Mouse (Mus musculus) limb, embryonic 10.5 days (tissue): ENCODE measurements around the gene Rcbtb2. TPM values are rescaled to one million over a fixed set of nuclear protein-coding genes. Genes with fewer than 3 reads are reported as not detected.
A peak's percentile ranks its signal among the peaks of the same experiment; 100 is the strongest.

Experiments
- DNase-seq: peaks from one replicate; pipeline ENCODE4 v3.0.0-alpha.2; 2017; ENCODE audit warnings: low spot score
- H3K27ac ChIP-seq: fragments of 300-500 bp; sonication (generic); 2 replicates; pipeline ENCODE4 v1.5.1; 2016; ENCODE audit warnings: mild to moderate bottlenecking
- H3K27me3 ChIP-seq: fragments of 300-500 bp; sonication (generic); 2 replicates; pipeline ENCODE4 v1.6.1; 2016; ENCODE audit warnings: low read depth, mild to moderate bottlenecking; ENCODE audit not compliant: poor library complexity, severe bottlenecking
- H3K36me3 ChIP-seq: fragments of 300-500 bp; sonication (generic); 2 replicates; pipeline ENCODE4 v1.6.1; 2016; ENCODE audit warnings: mild to moderate bottlenecking, moderate library complexity
- H3K4me1 ChIP-seq: fragments of 300-500 bp; sonication (generic); 2 replicates; pipeline ENCODE4 v1.6.1; 2016
- H3K4me3 ChIP-seq: fragments of 300-500 bp; sonication (generic); 2 replicates; pipeline ENCODE4 v1.5.1; 2016; ENCODE audit warnings: mild to moderate bottlenecking, moderate library complexity
- H3K9me3 ChIP-seq: fragments of 300-500 bp; sonication (generic); replicated peaks from 2 replicates; pipeline ENCODE4 v1.6.1; 2016; ENCODE audit warnings: mild to moderate bottlenecking
- WGBS: fragments of 180-500 bp; shearing (Covaris S2); methylation state at CpG from one replicate; pipeline ENCODE4 v1.1.7; 2016; 5-methylcytosine and 5-hydroxymethylcytosine counted together
- polyA plus RNA-seq: library from polyadenylated mRNA; unstranded; fragments of >200 nt; fragmentation: Nextera tagmentation; extraction: Ambion mirVana; gene quantifications from 2 replicates; pipeline ENCODE4 v1.2.1, GENCODE M21; 2016

The Rcbtb2 gene
- polyA plus RNA-seq, 1 experiment from 2014 or later, result 202 TPM

GRCm38 (mm10) chr14:73141800-73142199 lies 19.0 kb downstream of the Rcbtb2 start:
- no peak for DNase-seq
- Histone ChIP-seq H3K27me3 (no peaks in the 10 kb centered on the region), H3K4me3 (no peak overlapping the region), H3K36me3 (peaks cover 22% of the 10 kb centered on the region), H3K9me3 (no peaks in the 10 kb centered on the region), H3K27ac (peak overlapping the region; percentile 100), H3K4me1 (peaks cover 22% of the 10 kb centered on the region)
- WGBS, result 88% methylated on average over 3 of the region's 3 CpGs

DNA sequence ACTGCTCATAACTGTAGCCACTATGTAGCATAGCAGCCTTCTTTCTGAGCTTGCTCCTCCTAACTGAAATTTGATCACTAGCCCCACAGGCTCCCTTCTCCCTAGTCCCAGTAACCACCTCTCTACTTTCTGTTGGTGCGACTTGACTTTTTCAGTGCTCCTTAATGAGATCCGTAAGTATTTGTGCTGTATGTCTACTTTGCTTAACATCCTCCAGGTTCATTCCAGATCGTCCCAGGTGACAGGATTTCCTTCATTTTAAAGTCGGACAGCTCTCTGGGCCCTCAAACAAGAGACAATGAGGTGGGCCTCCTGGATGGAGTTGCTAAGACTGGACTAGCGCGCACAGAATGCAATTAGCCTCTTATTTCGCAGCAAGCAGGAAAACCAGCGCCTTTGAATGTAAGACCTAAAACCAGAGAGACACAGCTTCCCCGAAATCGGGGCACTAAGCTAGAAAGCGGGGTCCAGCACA lies 19.6 kb downstream of the Rcbtb2 start:
- peak overlapping the region; percentile 84 for H3K4me3 ChIP-seq
- peaks cover 26% of the 10 kb centered on the region for H3K36me3 ChIP-seq
- peaks cover 22% of the 10 kb centered on the region for H3K4me1 ChIP-seq
- under 1% methylated on average over 11 of the region's 11 CpGs for WGBS
- no peaks in the 10 kb centered on the region for H3K9me3 ChIP-seq
- H3K27me3 ChIP-seq, result no peaks in the 10 kb centered on the region
- no peak for DNase-seq
- peak overlapping the region; percentile 100 for H3K27ac ChIP-seq

GRCm38 (mm10) chr14:73142896-73143709 lies 20.3 kb downstream of the Rcbtb2 start:
- under 1% methylated on average over 88 of the region's 88 CpGs for WGBS
- DNase-seq, result peak; percentile 90
- Histone ChIP-seq H3K4me3 (peak overlapping the region; percentile 84), H3K27ac (peak overlapping the region; percentile 100), H3K9me3 (no peaks in the 10 kb centered on the region), H3K4me1 (peaks cover 22% of the 10 kb centered on the region), H3K27me3 (no peaks in the 10 kb centered on the region), H3K36me3 (peaks cover 33% of the 10 kb centered on the region)

- Histone ChIP-seq H3K27ac (peak overlapping the region; percentile 100), H3K4me1 (peaks cover 22% of the 10 kb centered on the region), H3K4me3 (peak overlapping the region; percentile 84), H3K27me3 (no peaks in the 10 kb centered on the region), H3K9me3 (no peaks in the 10 kb centered on the region), H3K36me3 (peaks cover 39% of the 10 kb centered on the region)
- DNase-seq, result peak; percentile 36
- WGBS, result 47% methylated on average over 25 of the region's 25 CpGs
These were observed 21.0 kb downstream of the Rcbtb2 start for GRCm38 (mm10) chr14:73143710-73144420.

- 93% methylated on average over 4 of the region's 4 CpGs for WGBS
- Histone ChIP-seq H3K36me3 (peaks cover 50% of the 10 kb centered on the region), H3K27me3 (no peaks in the 10 kb centered on the region), H3K4me3 (no peak overlapping the region), H3K9me3 (no peaks in the 10 kb centered on the region), H3K4me1 (peaks cover 22% of the 10 kb centered on the region), H3K27ac (no peak overlapping the region)
- DNase-seq, result no peak
These were observed 22.7 kb downstream of the Rcbtb2 start for GRCm38 (mm10) chr14:73145531-73145930.

- 57% methylated on average over 3 of the region's 3 CpGs for WGBS
- DNase-seq, result no peak
- H3K9me3 ChIP-seq, result no peaks in the 10 kb centered on the region
- H3K27me3 ChIP-seq, result no peaks in the 10 kb centered on the region
- no peak overlapping the region for H3K27ac ChIP-seq
- H3K4me3 ChIP-seq, result no peak overlapping the region
- H3K4me1 ChIP-seq, result peaks cover 21% of the 10 kb centered on the region
- H3K36me3 ChIP-seq, result peaks cover 54% of the 10 kb centered on the region
These were observed 23.9 kb downstream of the Rcbtb2 start for GRCm38 (mm10) chr14:73146721-73147120.

DNA sequence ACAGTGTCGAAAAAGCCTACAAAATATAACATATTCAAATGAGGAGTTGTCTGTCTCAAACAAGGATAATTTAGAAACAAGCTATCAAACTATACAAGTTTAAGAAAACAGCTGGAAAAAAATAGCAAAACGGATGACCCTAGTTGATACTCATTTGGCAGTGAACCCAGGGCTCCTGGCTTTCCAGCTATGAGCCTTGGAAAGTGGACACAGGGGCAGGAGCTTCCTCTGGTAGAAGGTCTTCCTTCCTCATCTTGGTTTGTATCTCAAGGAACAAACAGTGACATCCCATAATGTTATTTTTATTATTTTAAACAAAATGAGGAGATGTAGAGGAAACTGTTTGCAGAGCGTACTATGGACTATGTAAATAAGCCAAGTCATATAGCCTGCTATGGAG lies 25.3 kb downstream of the Rcbtb2 start:
- 93% methylated on average over 3 of the region's 3 CpGs for WGBS
- H3K9me3 ChIP-seq, result no peaks in the 10 kb centered on the region
- H3K36me3 ChIP-seq, result peaks cover 67% of the 10 kb centered on the region
- no peak overlapping the region for H3K27ac ChIP-seq
- no peaks in the 10 kb centered on the region for H3K27me3 ChIP-seq
- no peak for DNase-seq
- no peak overlapping the region for H3K4me3 ChIP-seq
- H3K4me1 ChIP-seq, result peaks cover 15% of the 10 kb centered on the region

DNA sequence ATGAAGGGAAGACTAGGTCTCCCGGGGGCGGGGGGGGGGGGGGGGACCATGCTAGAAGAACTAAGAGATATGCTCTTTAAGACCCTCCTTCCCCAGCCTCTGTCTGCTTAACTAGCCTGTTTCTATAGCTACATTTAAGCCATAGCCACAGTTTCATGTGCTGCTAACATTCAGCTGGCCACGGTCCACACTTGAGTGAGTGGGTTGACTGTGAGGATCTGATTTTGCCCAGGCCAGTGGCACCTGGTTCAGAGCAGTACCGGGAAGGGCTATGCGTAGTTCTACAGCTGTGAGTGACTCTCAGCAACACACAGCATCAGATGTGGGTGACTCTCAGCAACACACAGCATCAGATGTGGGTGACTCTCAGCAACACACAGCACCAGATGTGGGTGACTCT lies 38.5 kb downstream of the Rcbtb2 start:
- Histone ChIP-seq H3K36me3 (peaks cover 100% of the 10 kb centered on the region), H3K9me3 (no peaks in the 10 kb centered on the region), H3K27me3 (no peaks in the 10 kb centered on the region), H3K4me1 (0 out of 2 replicates have a peak, but pooled peaks cover 7% of the 10 kb centered on the region), H3K4me3 (no peak overlapping the region), H3K27ac (no peak overlapping the region)
- 89% methylated on average over 5 of the region's 5 CpGs for WGBS
- DNase-seq, result no peak

DNA sequence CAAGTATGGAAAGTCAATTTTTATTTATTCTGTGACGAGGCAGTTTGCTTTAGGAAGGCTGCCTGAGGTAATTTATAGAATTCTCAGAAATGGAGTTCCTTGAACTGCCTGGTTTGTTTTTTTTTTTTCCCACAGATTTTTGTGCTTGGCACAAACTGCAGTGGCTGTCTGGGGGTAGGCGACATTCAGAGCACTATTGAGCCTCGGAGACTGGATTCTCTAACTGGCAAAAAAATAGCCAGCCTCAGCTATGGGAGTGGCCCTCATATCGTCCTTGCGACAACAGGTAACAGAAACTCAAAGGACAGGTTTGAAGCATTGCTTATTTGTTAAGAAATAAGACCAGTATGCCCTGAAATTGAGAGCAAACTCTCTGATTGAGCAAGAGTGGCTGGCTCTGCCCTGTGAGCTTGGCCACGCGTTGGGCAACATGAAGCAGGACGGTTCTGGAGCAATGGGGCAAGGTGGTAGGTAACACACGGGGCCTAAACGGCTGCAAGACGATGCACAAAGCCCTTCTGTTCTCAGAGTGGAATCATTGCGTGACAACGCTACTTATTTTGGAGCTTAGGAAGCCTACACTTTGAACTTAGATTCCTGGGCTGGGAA lies 39.5 kb downstream of the Rcbtb2 start:
- 0 out of 2 replicates have a peak, but pooled peaks cover 7% of the 10 kb centered on the region for H3K4me1 ChIP-seq
- no peak overlapping the region for H3K4me3 ChIP-seq
- H3K9me3 ChIP-seq, result no peaks in the 10 kb centered on the region
- H3K36me3 ChIP-seq, result peaks cover 100% of the 10 kb centered on the region
- no peak for DNase-seq
- H3K27ac ChIP-seq, result no peak overlapping the region
- no peaks in the 10 kb centered on the region for H3K27me3 ChIP-seq
- WGBS, result 96% methylated on average over 13 of the region's 13 CpGs

- Histone ChIP-seq H3K4me3 (no peak overlapping the region), H3K36me3 (peaks cover 100% of the 10 kb centered on the region)
- 97% methylated on average over 10 of the region's 10 CpGs for WGBS
These were observed 40.6 kb downstream of the Rcbtb2 start for GRCm38 (mm10) chr14:73163363-73163998.

DNA sequence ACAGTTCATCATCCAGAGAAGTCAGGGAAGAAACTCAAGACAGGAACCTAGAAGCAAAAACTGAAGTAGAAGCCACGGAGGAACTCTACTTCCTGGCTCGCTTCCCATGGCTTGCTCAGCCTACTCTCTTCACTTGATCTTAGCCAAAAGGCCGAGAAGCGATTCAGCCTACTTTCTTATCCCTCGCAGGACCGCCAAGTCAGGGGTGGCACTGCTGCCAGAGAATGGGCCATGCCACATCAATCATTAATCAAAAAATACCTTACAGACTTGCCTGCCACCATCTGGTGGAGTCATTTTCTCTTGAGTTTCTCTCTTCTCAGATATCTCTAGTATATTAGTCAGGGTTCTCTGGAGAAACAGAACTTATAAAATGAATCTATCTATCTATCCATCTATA lies 42.3 kb downstream of the Rcbtb2 start:
- no peak for DNase-seq
- Histone ChIP-seq H3K27me3 (no peaks in the 10 kb centered on the region), H3K9me3 (no peaks in the 10 kb centered on the region), H3K27ac (no peak overlapping the region), H3K4me3 (no peak overlapping the region), H3K36me3 (peaks cover 100% of the 10 kb centered on the region), H3K4me1 (0 out of 2 replicates have a peak, but pooled peaks cover 7% of the 10 kb centered on the region)
- WGBS, result 91% methylated on average over 6 of the region's 6 CpGs

More at GRCm38 (mm10) chr14:73163363-73163998, 40.6 kb downstream of the Rcbtb2 start:
- Histone ChIP-seq H3K4me1 (0 out of 2 replicates have a peak, but pooled peaks cover 7% of the 10 kb centered on the region), H3K27me3 (no peaks in the 10 kb centered on the region), H3K27ac (no peak overlapping the region), H3K9me3 (no peaks in the 10 kb centered on the region)
- no peak for DNase-seq

- Histone ChIP-seq H3K4me1 (no peaks in the 10 kb centered on the region), H3K27me3 (no peaks in the 10 kb centered on the region), H3K27ac (no peak overlapping the region), H3K9me3 (no peaks in the 10 kb centered on the region), H3K4me3 (no peak overlapping the region), H3K36me3 (peaks cover 100% of the 10 kb centered on the region)
- WGBS, result 97% methylated on average over 6 of the region's 6 CpGs
- no peak for DNase-seq
These were observed 45.8 kb downstream of the Rcbtb2 start for GRCm38 (mm10) chr14:73168605-73169004.
